Mouse (Mus musculus): ENCODE measurements around the gene Cst12. TPM values are rescaled to one million over a fixed set of nuclear protein-coding genes. Genes with fewer than 3 reads are reported as not detected.
"Not testable (repeated sequence)": the region's sequence is repeated elsewhere in the genome, so short reads cannot be mapped to it uniquely, and the experiment has no call there.

Gene Cst12
- not detected in 2 replicates for total RNA-seq (2015)
- total RNA-seq (2017), result not detected in 2 replicates

DNA sequence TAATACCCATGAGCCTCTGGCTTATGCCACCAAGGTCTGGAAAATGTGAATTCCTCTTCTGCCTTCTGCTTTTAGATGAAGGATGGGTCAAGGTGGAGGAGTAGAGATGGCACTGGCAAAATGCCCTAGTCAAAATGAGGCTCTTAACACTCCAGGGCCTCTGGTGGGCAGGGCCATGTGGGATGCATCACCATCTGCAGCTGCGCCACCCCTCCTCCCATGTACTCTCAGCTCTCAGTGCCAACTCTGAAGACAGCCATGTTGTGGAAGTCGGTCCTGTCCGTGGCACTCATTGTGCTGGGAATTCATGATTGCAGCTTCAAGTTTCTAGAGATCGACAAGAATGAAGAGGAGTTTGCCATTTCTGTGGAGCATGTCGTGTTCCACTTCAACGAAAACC lies at the start of gene Cst12:
Gene Cst12, plus strand, starts transcription at position 220 of the 400 bp plus-strand sequence.
- no peak for ATAC-seq (replicated peaks; ENCODE audit: poor library complexity)

DNA sequence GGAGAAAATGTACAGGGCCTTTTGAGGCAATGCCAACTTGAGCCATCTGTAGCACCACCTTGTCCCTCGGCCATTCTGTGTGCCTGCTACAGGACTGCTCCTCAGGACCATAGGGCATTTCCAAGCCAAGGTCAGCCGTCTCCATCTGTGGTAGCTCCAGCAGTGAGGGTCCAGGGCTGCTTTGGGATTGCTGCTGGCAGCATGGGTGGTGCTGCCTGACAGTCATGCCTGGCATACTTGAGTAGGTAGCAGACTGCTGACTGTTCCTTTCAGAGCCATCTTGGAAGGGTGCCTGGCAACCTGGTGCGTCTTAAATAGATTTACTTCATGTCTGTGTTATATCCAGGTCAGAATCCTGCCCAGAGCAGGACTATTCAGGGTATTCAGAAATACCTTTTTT lies 46.2 kb upstream of the Cst12 start:
- ATAC-seq (replicated peaks; ENCODE audit: poor library complexity), result no peak

DNA sequence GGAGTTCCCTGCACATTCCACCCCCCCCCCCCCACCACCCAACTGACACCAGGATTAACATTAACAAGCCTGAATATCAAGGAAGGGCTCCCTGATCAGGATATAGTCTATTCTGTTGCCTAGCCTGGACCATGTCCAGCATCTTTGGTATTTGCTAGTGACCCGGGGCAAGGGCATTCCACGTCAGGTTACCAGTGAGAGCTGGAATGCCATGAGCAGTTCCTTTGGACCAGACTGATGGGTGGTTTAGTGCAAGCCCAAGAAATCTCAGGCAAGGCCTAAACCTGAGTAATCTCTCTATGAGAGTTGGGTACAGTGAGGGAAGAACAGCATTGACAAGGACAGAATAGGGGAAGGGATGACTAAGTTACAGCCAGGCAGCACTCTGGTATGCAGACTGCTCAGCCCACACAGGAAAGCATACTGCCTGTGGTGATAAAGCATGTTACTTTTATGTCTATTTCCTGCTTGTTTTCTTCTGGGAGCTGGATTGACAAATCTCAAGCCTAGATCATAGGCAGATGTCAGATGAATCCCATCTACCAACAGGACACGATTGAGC lies 45.2 kb upstream of the Cst12 start:
- no peak for ATAC-seq (replicated peaks; ENCODE audit: poor library complexity)

DNA sequence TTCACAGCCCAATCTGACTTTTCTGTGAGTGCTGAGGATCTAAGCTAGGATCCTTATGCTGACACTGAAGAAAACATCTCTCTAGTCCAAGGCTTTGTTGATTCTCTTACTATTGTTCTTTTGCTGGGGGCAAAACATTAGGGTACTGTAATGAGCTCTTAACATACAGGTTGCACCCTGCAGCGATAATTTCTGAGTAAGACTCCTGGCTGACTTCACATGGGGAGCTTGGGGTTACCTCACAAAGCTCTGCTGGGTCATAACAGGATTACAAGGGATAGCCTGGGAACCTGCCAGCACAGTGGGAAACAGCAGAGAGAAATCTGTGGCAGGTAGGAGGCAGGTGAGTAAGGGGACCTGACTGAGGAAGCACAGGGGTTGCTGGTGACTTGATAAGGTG lies 39.1 kb upstream of the Cst12 start, which contains the start of gene Cstl1:
Gene Cstl1, plus strand, starts transcription at position 301 of the 400 bp plus-strand sequence.
- no peak for ATAC-seq (replicated peaks; ENCODE audit: poor library complexity)

DNA sequence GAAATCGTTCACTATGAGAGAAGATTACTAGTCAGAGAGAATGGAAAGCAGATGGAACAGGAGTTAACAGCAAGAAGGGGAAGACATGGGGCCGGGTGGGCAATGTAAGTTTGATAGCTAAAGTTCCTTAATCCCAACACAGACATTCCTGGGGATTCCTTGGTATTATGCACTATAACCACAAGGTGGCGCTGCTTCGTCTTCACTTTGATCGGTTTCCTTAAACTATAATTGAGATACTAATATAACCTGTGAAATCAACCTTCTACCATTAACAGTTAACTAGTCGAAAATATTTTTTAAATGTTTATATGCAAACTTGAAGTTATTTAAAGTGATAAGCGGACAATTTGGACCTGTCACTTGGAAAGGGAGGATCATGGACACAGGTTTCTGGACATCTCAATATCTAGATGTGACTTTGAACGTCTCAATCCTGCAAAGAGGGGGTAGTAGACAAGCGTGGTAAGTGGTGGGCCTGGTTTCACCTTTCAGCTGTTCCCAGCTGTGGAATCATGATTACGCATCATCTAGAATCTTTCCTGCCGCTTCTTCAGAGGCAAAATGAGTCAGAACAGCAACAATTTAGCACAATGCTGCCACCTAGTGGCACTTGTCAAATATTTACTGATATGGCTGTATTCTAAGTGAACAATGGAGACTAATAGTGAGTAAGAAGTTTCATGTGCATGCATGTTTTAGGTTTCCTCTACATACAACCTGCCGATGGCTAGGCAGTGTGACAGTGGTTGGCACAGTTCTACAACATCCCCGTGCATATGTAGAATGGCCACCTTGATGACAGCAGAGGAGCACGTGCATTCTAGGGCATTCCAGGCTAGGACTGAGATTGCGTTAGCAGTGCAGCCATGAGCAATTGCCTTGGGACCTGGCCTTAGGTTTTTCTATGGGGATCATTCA lies 37.0 kb upstream of the Cst12 start:
- ATAC-seq (replicated peaks; ENCODE audit: poor library complexity), result peak; percentile 95

DNA sequence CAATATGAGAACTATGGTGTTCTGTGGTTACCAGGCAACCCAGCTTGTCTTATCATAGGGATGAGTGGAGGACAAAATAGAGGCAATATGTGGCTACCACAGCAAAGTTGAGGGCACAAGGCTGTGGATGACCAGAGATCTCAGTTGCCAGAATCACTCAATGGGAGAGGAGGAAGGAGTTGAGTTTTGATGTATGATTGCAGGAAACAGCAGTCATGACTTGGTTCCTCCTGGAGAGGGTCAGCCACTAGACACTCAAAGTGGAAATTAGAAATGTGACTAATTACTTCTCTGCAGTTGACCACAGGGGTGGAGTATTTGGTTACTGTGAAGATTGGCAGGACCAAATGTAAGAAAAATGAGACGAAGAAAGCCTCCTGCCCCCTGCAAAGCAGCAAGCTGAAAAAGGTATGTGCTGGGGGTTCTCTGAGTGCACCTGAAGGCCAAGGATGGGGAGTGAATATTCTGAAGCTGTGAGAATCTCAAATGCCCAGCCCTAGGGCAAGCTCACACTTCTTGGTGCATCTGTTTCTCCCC lies 34.8 kb upstream of the Cst12 start:
- 0 out of 2 replicates have a peak, but pooled peaks have one; percentile 10 for ATAC-seq (replicated peaks; ENCODE audit: poor library complexity)

DNA sequence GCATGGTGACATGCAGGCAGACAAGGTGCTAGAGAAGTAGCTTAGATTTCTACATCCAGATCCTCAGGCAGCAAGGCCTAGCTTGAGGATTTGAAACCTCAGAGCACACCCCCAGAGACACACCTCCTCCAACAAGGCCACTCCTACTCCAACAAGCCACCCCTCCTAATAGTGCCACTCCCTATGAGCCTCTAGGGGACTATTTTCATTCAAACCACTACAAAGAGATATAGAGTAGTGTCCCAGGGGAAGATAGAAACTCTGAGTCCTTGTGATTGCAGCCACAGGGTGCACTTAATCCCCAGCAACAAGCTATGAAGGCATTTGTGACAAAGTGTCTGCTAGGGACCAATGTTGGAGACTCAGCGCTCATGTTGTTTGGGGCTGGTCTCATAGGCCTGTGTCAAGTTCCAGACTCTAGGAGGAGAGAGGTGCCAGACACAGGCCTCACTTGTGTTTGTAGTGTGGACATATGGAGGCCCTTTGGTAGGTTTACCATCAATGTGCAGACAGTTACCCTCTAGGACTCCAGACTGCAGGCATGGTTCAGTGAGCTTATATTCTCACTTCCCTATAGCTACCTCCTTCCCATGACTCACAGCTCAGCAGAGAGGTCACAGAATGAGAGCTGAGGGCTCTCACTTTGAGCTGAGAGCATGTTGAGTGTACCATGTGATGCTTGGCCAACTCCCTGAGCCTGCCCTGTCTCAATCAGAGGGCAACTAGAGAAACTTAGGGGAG lies 25.3 kb upstream of the Cst12 start:
- ATAC-seq (replicated peaks; ENCODE audit: poor library complexity), result peak; percentile 92

DNA sequence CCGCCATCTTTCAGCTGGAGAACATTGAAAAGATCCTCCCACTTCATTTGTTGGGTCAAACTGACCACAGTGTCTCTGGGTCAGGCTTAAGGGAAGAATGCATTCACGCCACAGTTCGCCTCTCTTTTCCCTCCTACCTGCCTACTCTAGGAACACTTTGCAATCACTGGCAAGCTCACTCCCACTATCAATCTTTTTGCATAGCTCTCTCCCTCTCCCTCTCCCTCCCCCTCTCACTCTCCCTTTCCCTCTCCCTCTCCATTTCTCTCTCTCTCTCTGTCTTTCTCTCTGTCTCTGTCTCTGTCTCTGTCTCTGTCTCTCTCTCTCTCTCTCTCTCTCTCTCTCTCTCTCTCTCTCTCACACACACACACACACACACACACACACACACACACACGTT lies 17.8 kb upstream of the Cst12 start, which contains the start of gene Cst11:
Gene Cst11, minus strand, starts transcription at position 101 of the 400 bp plus-strand sequence.
- not testable (repeated sequence) for ATAC-seq (replicated peaks; ENCODE audit: poor library complexity)

DNA sequence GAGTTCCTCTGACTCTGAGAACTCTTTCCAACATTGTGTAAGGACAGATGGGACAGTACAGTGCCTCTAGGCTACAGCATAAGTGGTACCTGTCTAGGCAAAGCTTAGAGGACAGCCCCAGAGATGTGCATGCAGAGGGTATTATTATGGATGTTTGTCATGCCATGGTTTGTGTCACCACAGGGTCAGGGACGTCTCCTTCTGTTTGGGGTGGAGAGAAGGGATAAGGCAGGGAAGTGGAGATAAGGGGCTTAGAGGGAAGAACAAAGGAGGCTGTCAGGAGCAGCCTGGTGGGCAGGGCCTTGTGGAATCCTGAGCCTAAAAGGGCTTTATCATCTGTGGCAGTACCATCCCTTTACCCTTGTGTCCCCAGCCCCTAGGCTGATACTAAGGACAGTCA lies 7.5 kb upstream of the Cst12 start, which contains the start of gene 8030411F24Rik:
Gene 8030411F24Rik, plus strand, starts transcription at position 301 of the 400 bp plus-strand sequence.
- no peak for ATAC-seq (replicated peaks; ENCODE audit: poor library complexity)

DNA sequence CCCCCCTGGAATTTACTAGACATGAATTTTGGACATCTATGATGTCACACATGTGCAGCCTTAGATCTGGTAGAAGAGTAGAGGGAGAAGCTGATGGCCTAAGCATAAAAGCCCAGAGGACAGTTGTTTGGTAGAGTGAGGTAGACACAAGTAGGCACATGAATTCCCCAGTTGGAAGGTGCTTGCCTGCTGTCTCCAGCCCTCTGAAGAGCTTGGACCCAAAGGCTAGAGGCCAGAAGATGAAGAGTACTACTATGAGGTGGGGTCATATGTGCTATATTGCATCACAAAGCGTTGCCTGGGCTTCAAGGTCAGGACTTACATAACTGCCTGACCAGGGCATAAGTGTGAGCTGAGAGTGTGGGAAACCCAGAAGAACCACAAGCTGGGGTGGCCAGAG lies 9.3 kb downstream of the Cst12 start, which contains the start of gene Cst8:
Gene Cst8, plus strand, starts transcription at position 301 of the 400 bp plus-strand sequence.
- ATAC-seq (replicated peaks; ENCODE audit: poor library complexity), result no peak

DNA sequence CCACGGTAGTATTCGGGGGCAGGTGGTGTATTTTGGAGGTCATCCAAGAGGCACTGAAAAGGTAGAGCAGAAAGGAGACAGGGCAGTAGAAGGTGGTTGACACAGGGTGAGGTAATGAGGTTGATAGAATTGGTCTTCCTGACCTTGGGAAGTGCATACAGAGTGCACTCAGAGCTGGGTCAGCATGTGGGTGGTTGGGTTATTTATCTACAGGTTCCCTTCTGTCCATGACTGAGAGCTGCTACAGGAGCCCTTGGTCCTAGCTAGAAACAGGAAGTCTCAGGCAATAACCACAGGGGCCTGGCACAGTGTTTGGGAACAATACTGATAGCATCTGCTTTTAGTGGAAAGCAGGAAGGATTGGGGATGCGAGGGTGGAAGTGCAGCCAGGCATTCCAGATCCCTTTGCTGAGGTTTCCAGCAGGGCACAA lies 12.3 kb downstream of the Cst12 start:
- ATAC-seq (replicated peaks; ENCODE audit: poor library complexity), result peak; percentile 37; the same call in 1 of the 2 replicates

DNA sequence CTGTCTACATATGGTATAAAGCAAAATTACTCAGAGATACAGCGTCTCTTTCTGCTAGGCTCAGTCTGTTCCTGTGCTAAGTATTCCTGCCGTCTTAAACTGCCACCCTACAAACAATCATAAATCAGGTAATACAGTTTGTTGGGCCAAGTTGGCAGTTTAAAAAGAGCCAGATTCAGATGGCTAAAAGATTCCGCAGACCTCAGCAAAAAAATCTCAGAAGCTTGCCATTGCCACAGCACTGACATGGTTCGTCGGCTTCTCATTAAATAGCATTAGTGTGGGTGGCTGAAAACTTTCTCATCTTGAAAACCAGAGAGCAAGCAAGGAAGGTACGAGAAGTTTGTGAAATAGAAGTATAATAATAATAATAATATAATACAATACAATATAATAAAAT lies 17.5 kb downstream of the Cst12 start:
- ATAC-seq (replicated peaks; ENCODE audit: poor library complexity), result no peak

DNA sequence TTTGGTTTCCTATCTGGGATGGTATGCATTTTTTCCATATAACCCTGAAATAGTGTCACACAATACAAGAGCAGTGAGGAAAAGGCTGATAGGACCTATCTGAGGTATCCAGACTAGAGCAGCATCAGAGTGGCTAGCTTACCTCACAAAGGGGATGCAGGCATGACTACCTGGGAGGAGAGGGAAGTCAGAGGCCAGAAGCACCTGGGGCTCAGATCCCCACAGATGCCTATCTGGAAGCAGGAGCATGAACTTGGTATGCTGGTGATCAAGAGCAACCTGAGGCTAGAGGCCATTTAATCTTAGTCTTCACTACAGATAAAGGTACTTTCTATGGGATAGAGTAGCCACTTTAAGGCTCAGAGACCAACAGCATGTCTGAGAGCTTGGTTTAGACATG lies 30.7 kb downstream of the Cst12 start, which contains the start of gene Cst13:
Gene Cst13, plus strand, starts transcription at position 173 of the 400 bp plus-strand sequence.
- ATAC-seq (replicated peaks; ENCODE audit: poor library complexity), result no peak

DNA sequence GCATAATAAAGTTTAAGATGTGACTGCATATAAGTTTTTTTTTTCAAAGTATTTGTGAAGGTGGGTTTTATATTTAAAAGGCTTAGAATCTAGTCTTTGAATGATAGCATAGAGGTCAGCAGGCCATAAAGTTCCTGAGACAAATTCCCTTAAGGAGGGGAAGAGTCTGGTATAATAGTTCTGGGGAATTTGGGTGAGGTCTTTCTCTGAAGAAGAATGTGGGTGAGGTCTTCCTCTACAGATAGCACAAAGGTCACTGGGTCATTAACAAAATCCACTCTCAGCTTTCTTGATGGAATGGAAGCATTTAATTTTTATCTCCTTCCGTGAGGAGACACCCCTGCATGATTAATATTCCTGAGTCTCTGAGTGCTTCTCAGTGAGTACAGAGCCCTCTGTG lies 36.8 kb downstream of the Cst12 start:
- no peak for ATAC-seq (replicated peaks; ENCODE audit: poor library complexity)

DNA sequence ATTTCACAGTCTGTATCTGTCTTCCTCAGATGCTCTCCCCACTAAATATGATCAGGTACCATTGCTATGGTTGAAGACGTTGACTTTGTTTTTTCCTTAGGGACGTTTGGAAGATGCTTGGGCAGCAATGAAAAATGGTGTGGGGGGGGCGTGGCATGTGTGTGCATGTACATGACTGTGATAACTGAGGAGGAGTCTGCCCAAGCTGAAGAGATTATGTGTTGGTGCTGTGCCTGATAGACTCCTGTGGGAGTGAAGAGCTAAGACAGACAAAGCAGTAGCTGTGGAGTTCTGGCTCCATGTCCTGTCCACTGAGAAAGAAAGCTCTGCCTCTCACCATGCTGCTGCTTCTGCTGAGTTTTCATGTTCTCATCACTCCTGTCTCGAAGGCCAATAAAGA lies 45.8 kb downstream of the Cst12 start, which contains the start of gene Cst9:
Gene Cst9, plus strand, starts transcription at position 236 of the 400 bp plus-strand sequence.
- no peak for ATAC-seq (replicated peaks; ENCODE audit: poor library complexity)

DNA sequence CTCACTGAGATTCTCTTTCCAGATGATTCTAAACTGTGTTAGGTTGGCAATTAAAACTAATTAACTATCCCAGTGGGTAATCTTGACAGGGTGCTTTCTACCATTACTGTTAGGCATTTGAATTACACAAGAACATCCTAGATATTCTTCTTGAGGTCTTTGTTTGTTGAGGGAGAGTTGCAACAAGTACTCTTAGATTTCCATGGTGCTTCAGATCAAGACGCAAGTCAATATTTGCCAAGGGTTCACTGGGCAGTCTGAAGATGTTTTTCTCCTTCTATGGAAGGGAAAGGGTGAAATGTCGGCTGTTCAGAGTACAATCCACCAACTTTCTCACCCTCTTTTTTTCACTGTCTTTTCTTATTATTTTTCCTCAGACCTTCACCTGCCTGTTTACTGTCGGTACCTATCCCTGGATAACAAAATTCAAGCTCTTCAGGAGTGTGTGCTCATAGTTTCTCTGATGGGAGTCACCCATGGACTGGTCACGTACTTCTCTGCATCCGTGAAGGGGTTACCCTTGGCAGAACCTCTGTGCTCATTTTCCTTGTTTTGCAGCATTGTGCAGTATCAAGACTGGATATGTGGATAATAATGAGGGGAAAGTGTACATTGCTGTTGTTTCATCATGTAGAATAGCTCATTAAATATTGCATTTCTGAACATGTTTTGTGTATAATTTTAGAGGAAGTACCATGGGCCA lies 49.1 kb downstream of the Cst12 start:
- no peak for ATAC-seq (replicated peaks; ENCODE audit: poor library complexity)

DNA sequence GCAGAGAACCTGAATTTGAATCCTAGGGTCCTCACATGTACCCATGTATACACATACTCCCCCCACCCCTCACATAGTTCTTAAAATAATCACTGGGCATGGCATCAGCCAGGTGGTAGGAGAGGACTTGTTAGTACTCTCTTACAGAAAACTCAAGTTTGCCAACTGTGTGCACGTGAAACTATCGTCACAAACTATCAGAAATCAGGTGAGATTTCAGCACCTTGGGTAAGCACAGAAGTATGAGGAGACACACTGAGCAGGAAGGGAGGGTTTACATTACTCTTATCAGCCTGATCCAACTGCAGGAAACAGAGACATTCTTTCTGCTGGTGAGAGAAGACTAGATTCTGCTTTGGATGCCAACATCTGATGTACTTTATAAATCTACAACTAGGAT lies 50.1 kb downstream of the Cst12 start:
- no peak for ATAC-seq (replicated peaks; ENCODE audit: poor library complexity)
